Mouse (Mus musculus): ENCODE results near the gene Ryr2. TPM values are rescaled to one million over a fixed set of nuclear protein-coding genes. Genes with fewer than 3 reads are reported as not detected.
"Not testable (repeated sequence)": the region's sequence is repeated elsewhere in the genome, so short reads cannot be mapped to it uniquely, and the experiment has no call there.

Ryr2 gene
- polyA plus RNA-seq, 1 experiment, result 62.3 TPM

- Histone ChIP-seq H3K27ac (ENCODE audit: insufficient read depth, low read length) (no peak overlapping the region), H3K4me3 (ENCODE audit: insufficient read depth, low read length) (no peak overlapping the region), H3K4me1 (ENCODE audit: control insufficient read depth, insufficient read depth, low read length) (no peaks in the 10 kb centered on the region; the same call in none of the 2 replicates)
- TF ChIP-seq CTCF (IDR thresholded peaks at IDR 0.05; ENCODE audit: extremely low read depth, insufficient read depth, low read length) (no peak), POLR2A (IDR thresholded peaks at IDR 0.05; ENCODE audit: extremely low read depth, insufficient read depth, low read length) (no peak)
These were observed 482.2 kb downstream of the Ryr2 start for GRCm38 (mm10) chr13:11624513-11624912.

GRCm38 (mm10) chr13:11595431-11595830 is 511.3 kb downstream of the Ryr2 start:
- H3K27ac ChIP-seq (ENCODE audit: insufficient read depth, low read length), result no peak overlapping the region
- no peak overlapping the region for H3K4me3 ChIP-seq (ENCODE audit: insufficient read depth, low read length)
- H3K4me1 ChIP-seq (ENCODE audit: control insufficient read depth, insufficient read depth, low read length), result no peaks in the 10 kb centered on the region
- TF ChIP-seq CTCF (IDR thresholded peaks at IDR 0.05; ENCODE audit: extremely low read depth, insufficient read depth, low read length), result no peak
- TF ChIP-seq POLR2A (IDR thresholded peaks at IDR 0.05; ENCODE audit: extremely low read depth, insufficient read depth, low read length), result no peak

GRCm38 (mm10) chr13:11585283-11585682 is 521.5 kb downstream of the Ryr2 start:
- Histone ChIP-seq H3K4me1 (ENCODE audit: control insufficient read depth, insufficient read depth, low read length) (no peaks in the 10 kb centered on the region), H3K27ac (ENCODE audit: insufficient read depth, low read length) (no peak overlapping the region), H3K4me3 (ENCODE audit: insufficient read depth, low read length) (no peak overlapping the region)
- no peak for TF ChIP-seq CTCF (IDR thresholded peaks at IDR 0.05; ENCODE audit: extremely low read depth, insufficient read depth, low read length)
- no peak for TF ChIP-seq POLR2A (IDR thresholded peaks at IDR 0.05; ENCODE audit: extremely low read depth, insufficient read depth, low read length)

- H3K4me3 ChIP-seq (ENCODE audit: insufficient read depth, low read length), result no peak overlapping the region
- TF ChIP-seq CTCF (IDR thresholded peaks at IDR 0.05; ENCODE audit: extremely low read depth, insufficient read depth, low read length) (no peak), POLR2A (IDR thresholded peaks at IDR 0.05; ENCODE audit: extremely low read depth, insufficient read depth, low read length) (no peak)
- H3K27ac ChIP-seq (ENCODE audit: insufficient read depth, low read length), result no peak overlapping the region
- no peaks in the 10 kb centered on the region for H3K4me1 ChIP-seq (ENCODE audit: control insufficient read depth, insufficient read depth, low read length)
These were observed 534.2 kb downstream of the Ryr2 start for GRCm38 (mm10) chr13:11572552-11572951.

GRCm38 (mm10) chr13:11567376-11567775 is 539.4 kb downstream of the Ryr2 start:
- Histone ChIP-seq H3K27ac (ENCODE audit: insufficient read depth, low read length) (no peak overlapping the region), H3K4me3 (ENCODE audit: insufficient read depth, low read length) (no peak overlapping the region), H3K4me1 (ENCODE audit: control insufficient read depth, insufficient read depth, low read length) (no peaks in the 10 kb centered on the region)
- TF ChIP-seq POLR2A (IDR thresholded peaks at IDR 0.05; ENCODE audit: extremely low read depth, insufficient read depth, low read length) (no peak), CTCF (IDR thresholded peaks at IDR 0.05; ENCODE audit: extremely low read depth, insufficient read depth, low read length) (no peak)

- no peak overlapping the region; the same call in 1 of the 2 replicates for H3K27ac ChIP-seq (ENCODE audit: insufficient read depth, low read length)
- no peak for TF ChIP-seq CTCF (IDR thresholded peaks at IDR 0.05; ENCODE audit: extremely low read depth, insufficient read depth, low read length)
- TF ChIP-seq POLR2A (IDR thresholded peaks at IDR 0.05; ENCODE audit: extremely low read depth, insufficient read depth, low read length), result no peak
- H3K4me3 ChIP-seq (ENCODE audit: insufficient read depth, low read length), result no peak overlapping the region
- no peaks in the 10 kb centered on the region for H3K4me1 ChIP-seq (ENCODE audit: control insufficient read depth, insufficient read depth, low read length)
These were observed 540.3 kb downstream of the Ryr2 start for GRCm38 (mm10) chr13:11566486-11566885.

GRCm38 (mm10) chr13:11563224-11564024 is 543.3 kb downstream of the Ryr2 start:
- Histone ChIP-seq H3K4me1 (ENCODE audit: control insufficient read depth, insufficient read depth, low read length) (no peaks in the 10 kb centered on the region), H3K4me3 (ENCODE audit: insufficient read depth, low read length) (no peak overlapping the region), H3K27ac (ENCODE audit: insufficient read depth, low read length) (no peak overlapping the region)
- peak; percentile 74 for TF ChIP-seq CTCF (IDR thresholded peaks at IDR 0.05; ENCODE audit: extremely low read depth, insufficient read depth, low read length)
- TF ChIP-seq POLR2A (IDR thresholded peaks at IDR 0.05; ENCODE audit: extremely low read depth, insufficient read depth, low read length), result no peak

- H3K4me1 ChIP-seq (ENCODE audit: control insufficient read depth, insufficient read depth, low read length), result no peaks in the 10 kb centered on the region
- TF ChIP-seq CTCF (IDR thresholded peaks at IDR 0.05; ENCODE audit: extremely low read depth, insufficient read depth, low read length) (no peak), POLR2A (IDR thresholded peaks at IDR 0.05; ENCODE audit: extremely low read depth, insufficient read depth, low read length) (no peak)
These were observed 557.1 kb downstream of the Ryr2 start for GRCm38 (mm10) chr13:11549644-11550043.

GRCm38 (mm10) chr13:11549136-11549535 is 557.6 kb downstream of the Ryr2 start:
- not testable (repeated sequence) for H3K4me1 ChIP-seq (ENCODE audit: control insufficient read depth, insufficient read depth, low read length); H3K27ac ChIP-seq (ENCODE audit: insufficient read depth, low read length)

More at GRCm38 (mm10) chr13:11549644-11550043, 557.1 kb downstream of the Ryr2 start:
- H3K4me3 ChIP-seq (ENCODE audit: insufficient read depth, low read length), result no peak overlapping the region
- H3K27ac ChIP-seq (ENCODE audit: insufficient read depth, low read length), result no peak overlapping the region

GRCm38 (mm10) chr13:11545841-11546240 is 560.9 kb downstream of the Ryr2 start:
- Histone ChIP-seq H3K4me1 (ENCODE audit: control insufficient read depth, insufficient read depth, low read length) (no peaks in the 10 kb centered on the region), H3K27ac (ENCODE audit: insufficient read depth, low read length) (no peak overlapping the region), H3K4me3 (ENCODE audit: insufficient read depth, low read length) (no peak overlapping the region)
- no peak for TF ChIP-seq POLR2A (IDR thresholded peaks at IDR 0.05; ENCODE audit: extremely low read depth, insufficient read depth, low read length)
- no peak for TF ChIP-seq CTCF (IDR thresholded peaks at IDR 0.05; ENCODE audit: extremely low read depth, insufficient read depth, low read length)

More at GRCm38 (mm10) chr13:11549136-11549535, 557.6 kb downstream of the Ryr2 start:
- H3K4me3 ChIP-seq (ENCODE audit: insufficient read depth, low read length), result not testable (repeated sequence)
